Mouse (Mus musculus): Measurements from ENCODE around the gene Adck2.

GRCm38 (mm10) chr6:39528671-39529535 lies 44.8 kb upstream of the Adck2 start:
- TF ChIP-seq ZNF384 (IDR thresholded peaks at IDR 0.05; ENCODE audit: low read depth, low read length) (no peak), CHD2 (IDR thresholded peaks at IDR 0.05; ENCODE audit: low read depth, low read length) (no peak)

Data from ES-E14 (cell line).